Mouse (Mus musculus) heart, postnatal 4 days (tissue): ENCODE measurements at regions not wholly inside any gene's neighbourhood (a gene's known extent, or its start where the extent isn't known, plus 50 kb on each side); places are given as distances from the start of the nearest gene placed in this dataset.
A peak's percentile ranks its signal among the peaks of the same experiment; 100 is the strongest.
"Not testable (repeated sequence)": the region's sequence is repeated elsewhere in the genome, so short reads cannot be mapped to it uniquely, and the experiment has no call there.

ENCODE experiments used
- DNase-seq: peaks from one replicate; pipeline ENCODE4 v3.0.0; 2021

DNA sequence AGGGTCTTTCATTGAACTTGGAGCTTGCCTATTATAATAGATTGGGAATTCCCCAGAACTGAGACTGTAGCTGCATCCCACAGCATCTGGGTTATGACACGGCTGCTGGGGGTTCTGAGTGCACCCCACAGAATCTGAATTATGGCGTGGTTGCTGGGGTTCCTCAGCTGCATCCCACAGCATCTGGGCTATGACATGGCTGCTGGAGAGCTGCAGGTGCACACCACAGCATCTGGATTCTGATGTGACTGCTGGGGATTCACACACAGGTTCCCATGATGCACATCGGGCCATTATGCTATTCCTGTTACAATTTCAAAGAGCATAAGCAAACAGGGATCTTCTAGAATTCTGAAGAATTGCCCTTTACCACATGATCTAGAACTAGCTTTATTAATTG is 585.0 kb upstream of the Olfr1507 start:
- DNase-seq = not testable (repeated sequence)

GRCm38 (mm10) chr14:53075937-53076336 is 580.4 kb upstream of the Olfr1507 start:
- DNase-seq = not testable (repeated sequence)

GRCm38 (mm10) chr14:53073126-53073525 is 577.6 kb upstream of the Olfr1507 start:
- DNase-seq = not testable (repeated sequence)

DNA sequence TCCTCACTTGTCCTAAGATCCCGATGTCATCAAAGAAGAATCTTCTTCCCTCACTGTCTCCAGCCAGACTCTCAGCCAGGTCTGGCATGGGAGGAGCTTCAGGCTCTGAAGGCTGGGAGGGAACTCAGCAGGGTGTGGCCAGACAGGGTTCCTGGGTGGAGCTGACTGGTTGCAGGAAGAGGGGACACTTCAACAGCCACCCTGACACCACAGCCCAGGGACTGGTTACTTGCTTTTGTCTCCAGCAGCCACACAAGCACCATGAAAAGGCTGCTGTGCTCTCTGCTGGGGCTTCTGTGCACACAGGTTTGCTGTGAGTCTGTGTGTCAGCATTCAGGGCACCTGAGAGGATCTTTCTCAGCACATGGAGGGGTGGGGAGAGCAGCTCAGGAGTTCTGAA is 577.0 kb upstream of the Olfr1507 start:
- DNase-seq = not testable (repeated sequence)

- DNase-seq = not testable (repeated sequence)
Observed at GRCm38 (mm10) chr14:53054439-53054838, 558.9 kb upstream of the Olfr1507 start.

DNA sequence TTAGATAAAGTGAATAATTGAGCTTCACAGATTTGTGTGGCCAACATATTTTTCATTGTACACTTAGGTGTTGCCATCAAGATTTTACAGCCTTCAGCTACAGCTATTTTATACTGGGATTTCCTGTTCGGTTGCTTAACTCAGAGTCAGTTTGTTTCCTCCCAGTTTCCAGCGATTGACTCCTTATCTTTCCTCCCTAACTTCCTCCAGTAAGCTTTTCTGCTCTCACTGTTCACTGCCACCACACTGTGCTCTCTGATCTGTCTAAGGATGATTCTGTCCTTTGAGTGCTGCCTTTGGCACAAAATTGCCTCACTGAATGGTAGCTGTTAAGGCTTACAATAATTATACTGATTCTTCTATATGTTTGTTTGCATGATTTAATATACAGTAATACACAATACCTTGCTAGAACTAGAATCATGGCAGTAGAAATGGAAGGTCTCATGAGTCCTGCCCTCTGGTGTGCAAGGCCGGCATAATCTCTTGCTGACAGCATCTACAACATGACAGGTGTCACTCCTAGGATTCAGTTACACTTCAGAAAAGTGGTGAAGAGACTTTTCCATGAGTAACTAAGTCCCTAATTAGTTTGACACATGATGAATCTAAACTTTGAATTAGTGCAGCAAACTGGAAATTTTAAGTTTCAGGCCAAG is 558.0 kb upstream of the Olfr1507 start:
- not testable (repeated sequence) for DNase-seq

DNA sequence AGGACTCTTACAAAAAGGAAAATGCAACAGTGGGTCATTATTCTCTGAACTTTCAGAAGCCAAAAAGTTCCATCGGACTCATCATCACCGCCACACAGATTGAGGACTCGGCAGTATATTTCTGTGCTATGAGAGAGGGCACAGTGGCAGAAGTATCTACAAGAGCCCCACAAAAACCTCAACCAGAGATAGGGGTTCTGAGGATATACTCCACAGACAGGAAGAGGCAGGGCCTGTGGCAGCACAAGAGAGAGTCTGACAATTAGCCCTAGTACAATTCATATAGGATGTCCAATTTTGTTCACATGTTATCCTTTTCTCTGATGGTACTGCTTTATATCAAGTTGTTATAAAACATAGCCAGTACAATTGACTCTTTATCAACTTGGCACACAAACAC is 552.1 kb upstream of the Olfr1507 start:
- DNase-seq = not testable (repeated sequence)

- DNase-seq = not testable (repeated sequence)
Observed at GRCm38 (mm10) chr14:53046975-53047374, 551.4 kb upstream of the Olfr1507 start.

DNA sequence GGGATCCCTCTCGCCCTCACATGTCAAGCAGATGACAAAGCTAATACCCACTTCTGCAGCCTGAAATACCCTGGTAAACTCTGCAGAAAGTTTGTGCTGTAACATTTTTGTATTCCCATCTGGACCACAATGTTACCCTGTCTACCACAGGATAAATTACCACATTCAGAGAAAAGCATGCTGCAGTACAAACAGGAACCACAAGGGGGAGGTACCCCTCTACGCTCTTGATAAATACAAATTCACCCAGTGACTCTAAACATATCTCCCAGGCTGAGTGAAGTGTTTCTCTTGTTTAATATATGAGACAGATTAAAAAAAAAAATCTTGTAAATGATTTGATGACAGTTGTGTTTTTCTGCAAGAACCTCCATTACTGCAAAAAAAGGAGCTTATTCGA is 549.8 kb upstream of the Olfr1507 start:
- DNase-seq = peak; percentile 5

DNA sequence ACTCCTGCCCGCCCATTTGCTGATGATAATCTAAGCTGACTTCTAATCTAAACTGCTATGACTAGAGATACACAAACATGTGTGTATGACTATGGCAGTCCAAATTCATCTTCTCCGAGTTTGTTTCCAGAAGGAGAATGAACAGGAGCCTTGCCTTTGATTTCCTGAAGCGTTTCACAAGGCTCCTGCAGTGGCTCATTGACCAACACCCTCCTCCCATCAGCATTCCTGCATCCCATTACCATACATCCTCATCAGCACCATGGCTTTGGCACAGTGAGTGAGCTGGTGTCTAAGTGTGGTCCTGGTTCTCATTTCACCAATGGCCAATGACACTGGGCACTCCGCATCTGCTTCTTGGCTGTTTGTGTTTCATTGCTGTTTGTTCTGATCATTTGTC is 548.6 kb upstream of the Olfr1507 start:
- not testable (repeated sequence) for DNase-seq

GRCm38 (mm10) chr14:53042016-53042415 is 546.5 kb upstream of the Olfr1507 start:
- not testable (repeated sequence) for DNase-seq

DNA sequence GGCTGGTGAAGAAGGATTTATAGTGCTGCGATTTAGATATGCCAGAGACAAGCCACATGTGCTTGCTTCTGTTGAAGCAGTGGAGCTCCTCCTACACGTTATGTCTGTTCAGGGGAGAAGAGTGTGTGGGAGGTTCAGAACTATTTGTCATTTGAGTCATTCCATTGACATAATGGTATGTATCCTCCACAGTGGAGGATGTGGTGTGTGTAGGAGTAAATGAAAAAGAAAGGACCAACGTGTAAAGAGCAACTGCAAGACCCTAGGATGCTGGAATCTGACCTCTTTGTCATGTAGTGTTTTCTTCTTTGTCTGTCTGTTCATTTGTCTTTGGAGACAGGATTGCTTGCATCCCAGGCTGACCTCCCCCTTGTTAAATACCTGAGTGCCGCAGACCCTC is 543.9 kb upstream of the Olfr1507 start:
- DNase-seq = not testable (repeated sequence)

GRCm38 (mm10) chr14:53034940-53035339 is 539.4 kb upstream of the Olfr1507 start:
- DNase-seq = not testable (repeated sequence)

DNA sequence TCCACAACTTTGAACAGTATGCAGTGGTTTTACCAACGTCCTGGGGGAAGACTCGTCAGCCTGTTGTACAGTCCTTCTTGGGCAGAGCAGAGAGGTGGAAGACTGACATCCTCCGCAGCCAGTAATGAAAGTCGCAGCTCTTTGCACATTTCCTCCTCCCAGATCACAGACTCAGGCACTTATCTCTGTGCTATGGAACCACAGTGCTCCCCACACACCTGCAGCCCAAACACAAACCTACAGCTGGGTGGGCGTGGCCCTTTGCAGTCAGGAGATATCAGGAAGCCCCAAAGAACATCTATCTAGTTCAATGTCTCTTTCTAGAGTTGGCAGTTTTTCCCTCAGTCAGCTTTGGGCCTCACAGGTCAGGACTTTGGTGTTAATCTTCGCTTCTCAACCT is 537.7 kb upstream of the Olfr1507 start:
- not testable (repeated sequence) for DNase-seq

- not testable (repeated sequence) for DNase-seq
Observed at GRCm38 (mm10) chr14:53032498-53032897, 536.9 kb upstream of the Olfr1507 start.

GRCm38 (mm10) chr14:53030227-53030626 is 534.7 kb upstream of the Olfr1507 start:
- DNase-seq = not testable (repeated sequence)

DNA sequence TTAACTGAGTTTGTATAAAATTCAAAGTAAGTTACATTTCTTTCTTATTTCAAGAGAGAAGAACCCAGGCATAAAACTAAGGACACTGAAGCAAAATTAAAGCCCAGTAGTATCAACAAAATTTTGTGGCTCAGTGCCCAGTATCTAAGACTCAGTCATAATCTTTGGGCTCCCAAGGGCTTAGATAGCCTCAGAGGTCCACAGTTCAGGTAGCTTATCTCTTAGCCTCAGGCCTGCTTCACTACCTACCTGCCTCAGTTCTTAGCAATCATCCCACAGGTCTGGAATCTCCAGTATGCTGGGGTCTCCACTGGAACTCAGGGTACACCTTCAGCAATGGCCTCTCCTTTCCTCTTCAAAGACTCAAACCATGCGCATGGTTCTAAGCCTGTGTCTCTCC is 531.4 kb upstream of the Olfr1507 start:
- DNase-seq = not testable (repeated sequence)

DNA sequence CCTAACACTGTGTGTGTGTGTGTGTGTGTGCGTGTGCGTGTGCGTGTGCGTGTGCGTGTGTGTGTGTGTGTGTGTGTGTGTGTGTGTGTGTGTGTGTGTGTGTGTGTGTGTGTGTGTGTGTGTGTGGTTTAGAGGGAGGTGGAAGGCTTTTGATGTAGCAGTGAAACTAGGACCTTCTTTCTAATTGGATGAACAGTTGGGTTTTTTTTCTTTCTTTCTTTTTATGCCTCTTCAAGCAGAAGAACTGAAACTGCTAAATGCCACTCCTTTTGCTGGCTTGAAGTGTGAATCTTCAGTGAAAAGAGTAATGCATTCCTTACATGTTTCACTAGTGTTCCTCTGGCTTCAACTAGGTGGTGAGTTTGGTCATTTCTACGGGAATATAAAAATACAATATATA is 524.6 kb upstream of the Olfr1507 start:
- not testable (repeated sequence) for DNase-seq

GRCm38 (mm10) chr14:53007741-53008140 is 512.2 kb upstream of the Olfr1507 start:
- not testable (repeated sequence) for DNase-seq

DNA sequence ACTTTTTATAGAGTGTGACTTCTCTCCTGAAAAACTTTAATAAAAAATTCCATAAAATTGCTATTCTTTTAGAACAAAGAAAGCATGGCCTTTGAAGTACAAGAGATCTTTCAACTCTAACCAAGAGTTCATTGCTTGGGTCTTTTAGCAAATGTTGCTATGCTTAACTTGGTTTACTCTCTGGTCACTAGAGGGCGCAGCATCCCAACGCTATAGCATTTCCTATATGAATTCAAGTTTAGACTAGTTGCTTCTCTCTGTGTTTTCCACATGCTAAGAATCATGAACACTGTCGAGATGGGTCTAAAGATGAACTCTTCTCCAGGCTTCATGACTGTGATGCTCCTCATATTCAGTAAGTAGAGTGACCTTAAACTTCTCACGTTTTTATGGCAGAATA is 511.8 kb upstream of the Olfr1507 start:
- DNase-seq = not testable (repeated sequence)

GRCm38 (mm10) chr14:53001289-53001688 is 505.7 kb upstream of the Olfr1507 start:
- not testable (repeated sequence) for DNase-seq

DNA sequence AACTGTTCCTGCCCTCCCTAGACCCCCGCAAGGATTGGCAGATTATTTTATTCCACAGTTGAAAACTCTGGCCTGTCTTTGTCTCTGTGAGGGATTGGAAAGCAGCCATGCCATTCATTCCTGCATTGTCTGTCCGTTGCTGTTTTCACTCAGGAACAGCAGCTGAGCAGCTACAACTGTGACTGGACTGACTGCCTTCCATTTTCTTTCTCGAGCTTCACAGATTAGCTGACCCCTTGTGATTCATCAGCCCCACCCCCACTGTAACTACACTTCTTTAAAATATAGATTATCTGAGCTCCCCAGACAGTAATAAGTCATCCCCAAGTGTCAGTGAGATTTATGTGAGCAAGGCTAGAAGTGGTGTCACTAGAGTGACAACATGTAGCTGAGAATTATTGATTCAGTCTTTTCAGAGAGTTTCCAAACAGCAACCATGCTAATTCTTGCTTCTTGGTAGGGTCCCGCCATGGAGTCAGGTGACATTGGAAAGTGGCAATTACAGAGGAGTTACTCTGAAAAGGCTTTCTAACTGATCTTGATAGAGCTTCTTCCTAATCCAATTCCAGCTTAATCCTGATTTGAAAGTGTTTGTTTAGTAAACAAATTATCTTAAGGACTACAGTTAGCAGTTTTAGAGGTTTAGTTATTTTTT is 496.7 kb upstream of the Olfr1507 start:
- not testable (repeated sequence) for DNase-seq

DNA sequence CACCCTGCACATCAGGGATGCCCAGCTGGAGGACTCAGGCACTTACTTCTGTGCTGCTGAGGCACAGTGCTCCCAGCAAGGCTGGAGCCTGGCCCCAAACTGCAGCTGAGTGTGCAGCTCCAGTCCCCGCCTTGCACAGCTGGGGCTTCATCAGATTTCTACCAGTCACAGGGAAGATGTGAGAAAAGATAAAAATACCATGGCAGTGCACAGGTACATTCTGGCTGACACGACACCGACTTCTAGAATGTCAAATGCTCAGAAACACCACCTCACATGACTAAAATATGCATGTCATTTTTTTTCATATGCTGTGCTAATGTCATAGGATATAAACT is 495.7 kb upstream of the Olfr1507 start:
- not testable (repeated sequence) for DNase-seq
